Mouse (Mus musculus): ENCODE measurements around the gene Slamf9. TPM values are rescaled to one million over a fixed set of nuclear protein-coding genes. Genes with fewer than 3 reads are reported as not detected.

Gene Slamf9
- polyA plus RNA-seq, 1 experiment = 5.5 TPM

- H3K4me3 ChIP-seq (ENCODE audit: extremely low read depth, insufficient read depth, insufficient read length) = no peak overlapping the region
- TF ChIP-seq CTCF (IDR thresholded peaks at IDR 0.05; ENCODE audit: extremely low read depth, insufficient read depth, insufficient read length, insufficient replicate concordance) (no peak), POLR2A (IDR thresholded peaks at IDR 0.05; ENCODE audit: low read depth, low read length) (no peak)
- peaks cover 15% of the 10 kb centered on the region; the same call in 1 of the 2 replicates for H3K4me1 ChIP-seq (ENCODE audit: control insufficient read depth, insufficient read depth, insufficient read length)
- no peaks in the 10 kb centered on the region for H3K27me3 ChIP-seq (ENCODE audit: control insufficient read depth, insufficient read depth, low read length)
- DNase-seq (ENCODE audit: low read depth in 1 of 2, low spot score in 2 of 2) = no peak
- no peaks in the 10 kb centered on the region for H3K36me3 ChIP-seq (ENCODE audit: control insufficient read depth, insufficient read depth, low read length)
- no peak overlapping the region for H3K27ac ChIP-seq (ENCODE audit: insufficient read depth, low read length)
- 93% methylated on average over 3 of the region's 3 CpGs for WGBS
Observed at GRCm38 (mm10) chr1:172432587-172432955, 42.6 kb upstream of the Slamf9 start.

GRCm38 (mm10) chr1:172433012-172433850 lies 41.9 kb upstream of the Slamf9 start:
- H3K4me1 ChIP-seq (ENCODE audit: control insufficient read depth, insufficient read depth, insufficient read length) = peaks cover 15% of the 10 kb centered on the region; the same call in 1 of the 2 replicates
- no peaks in the 10 kb centered on the region for H3K36me3 ChIP-seq (ENCODE audit: control insufficient read depth, insufficient read depth, low read length)
- WGBS = 77% methylated on average over 20 of the region's 20 CpGs
- no peaks in the 10 kb centered on the region for H3K27me3 ChIP-seq (ENCODE audit: control insufficient read depth, insufficient read depth, low read length)
- no peak for DNase-seq (ENCODE audit: low read depth in 1 of 2, low spot score in 2 of 2)
- no peak overlapping the region for H3K4me3 ChIP-seq (ENCODE audit: extremely low read depth, insufficient read depth, insufficient read length)
- peak overlapping the region; percentile 39; the same call in 1 of the 2 replicates for H3K27ac ChIP-seq (ENCODE audit: insufficient read depth, low read length)
- TF ChIP-seq CTCF (IDR thresholded peaks at IDR 0.05; ENCODE audit: extremely low read depth, insufficient read depth, insufficient read length, insufficient replicate concordance) = no peak
- TF ChIP-seq POLR2A (IDR thresholded peaks at IDR 0.05; ENCODE audit: low read depth, low read length) = no peak

GRCm38 (mm10) chr1:172433851-172434165 lies 41.4 kb upstream of the Slamf9 start:
- TF ChIP-seq POLR2A (IDR thresholded peaks at IDR 0.05; ENCODE audit: low read depth, low read length) = no peak
- no peak for TF ChIP-seq CTCF (IDR thresholded peaks at IDR 0.05; ENCODE audit: extremely low read depth, insufficient read depth, insufficient read length, insufficient replicate concordance)
- H3K4me1 ChIP-seq (ENCODE audit: control insufficient read depth, insufficient read depth, insufficient read length) = peaks cover 15% of the 10 kb centered on the region; the same call in 1 of the 2 replicates
- H3K4me3 ChIP-seq (ENCODE audit: extremely low read depth, insufficient read depth, insufficient read length) = no peak overlapping the region
- H3K27ac ChIP-seq (ENCODE audit: insufficient read depth, low read length) = peak overlapping the region; percentile 64
- H3K36me3 ChIP-seq (ENCODE audit: control insufficient read depth, insufficient read depth, low read length) = no peaks in the 10 kb centered on the region
- H3K27me3 ChIP-seq (ENCODE audit: control insufficient read depth, insufficient read depth, low read length) = no peaks in the 10 kb centered on the region
- WGBS = 49% methylated on average over 4 of the region's 4 CpGs
- peak in 1 of 2 experiments; percentile 31 for DNase-seq (ENCODE audit: low read depth in 1 of 2, low spot score in 2 of 2)

GRCm38 (mm10) chr1:172436785-172437184 lies 38.4 kb upstream of the Slamf9 start:
- 55% methylated on average over 6 of the region's 6 CpGs for WGBS
- H3K4me3 ChIP-seq (ENCODE audit: extremely low read depth, insufficient read depth, insufficient read length) = no peak overlapping the region
- H3K4me1 ChIP-seq (ENCODE audit: control insufficient read depth, insufficient read depth, insufficient read length) = peaks cover 15% of the 10 kb centered on the region; the same call in 1 of the 2 replicates
- no peak for TF ChIP-seq POLR2A (IDR thresholded peaks at IDR 0.05; ENCODE audit: low read depth, low read length)
- no peaks in the 10 kb centered on the region for H3K27me3 ChIP-seq (ENCODE audit: control insufficient read depth, insufficient read depth, low read length)
- H3K36me3 ChIP-seq (ENCODE audit: control insufficient read depth, insufficient read depth, low read length) = no peaks in the 10 kb centered on the region
- H3K27ac ChIP-seq (ENCODE audit: insufficient read depth, low read length) = no peak overlapping the region
- DNase-seq (ENCODE audit: low read depth in 1 of 2, low spot score in 2 of 2) = no peak

GRCm38 (mm10) chr1:172438621-172439020 lies 36.5 kb upstream of the Slamf9 start:
- DNase-seq (ENCODE audit: low read depth in 1 of 2, low spot score in 2 of 2) = no peak
- Histone ChIP-seq H3K36me3 (ENCODE audit: control insufficient read depth, insufficient read depth, low read length) (no peaks in the 10 kb centered on the region), H3K4me1 (ENCODE audit: control insufficient read depth, insufficient read depth, insufficient read length) (peaks cover 9% of the 10 kb centered on the region; the same call in 1 of the 2 replicates), H3K27ac (ENCODE audit: insufficient read depth, low read length) (no peak overlapping the region), H3K4me3 (ENCODE audit: extremely low read depth, insufficient read depth, insufficient read length) (no peak overlapping the region), H3K27me3 (ENCODE audit: control insufficient read depth, insufficient read depth, low read length) (no peaks in the 10 kb centered on the region)
- TF ChIP-seq POLR2A (IDR thresholded peaks at IDR 0.05; ENCODE audit: low read depth, low read length) = no peak
- no peak for TF ChIP-seq CTCF (IDR thresholded peaks at IDR 0.05; ENCODE audit: extremely low read depth, insufficient read depth, insufficient read length, insufficient replicate concordance)
- WGBS = 90% methylated on average over 2 of the region's 2 CpGs

- 93% methylated on average over 3 of the region's 3 CpGs for WGBS
- Histone ChIP-seq H3K27ac (ENCODE audit: insufficient read depth, low read length) (no peak overlapping the region), H3K27me3 (ENCODE audit: control insufficient read depth, insufficient read depth, low read length) (no peaks in the 10 kb centered on the region), H3K4me1 (ENCODE audit: control insufficient read depth, insufficient read depth, insufficient read length) (peaks cover 6% of the 10 kb centered on the region; the same call in 1 of the 2 replicates), H3K36me3 (ENCODE audit: control insufficient read depth, insufficient read depth, low read length) (no peaks in the 10 kb centered on the region), H3K4me3 (ENCODE audit: extremely low read depth, insufficient read depth, insufficient read length) (no peak overlapping the region)
- TF ChIP-seq POLR2A (IDR thresholded peaks at IDR 0.05; ENCODE audit: low read depth, low read length) (no peak), CTCF (IDR thresholded peaks at IDR 0.05; ENCODE audit: extremely low read depth, insufficient read depth, insufficient read length, insufficient replicate concordance) (no peak)
- DNase-seq (ENCODE audit: low read depth in 1 of 2, low spot score in 2 of 2) = no peak
Observed at GRCm38 (mm10) chr1:172440521-172440920, 34.6 kb upstream of the Slamf9 start.

- Histone ChIP-seq H3K4me3 (ENCODE audit: extremely low read depth, insufficient read depth, insufficient read length) (no peak overlapping the region), H3K27ac (ENCODE audit: insufficient read depth, low read length) (no peak overlapping the region), H3K27me3 (ENCODE audit: control insufficient read depth, insufficient read depth, low read length) (no peaks in the 10 kb centered on the region), H3K36me3 (ENCODE audit: control insufficient read depth, insufficient read depth, low read length) (no peaks in the 10 kb centered on the region), H3K4me1 (ENCODE audit: control insufficient read depth, insufficient read depth, insufficient read length) (no peaks in the 10 kb centered on the region)
- no peak for TF ChIP-seq CTCF (IDR thresholded peaks at IDR 0.05; ENCODE audit: extremely low read depth, insufficient read depth, insufficient read length, insufficient replicate concordance)
- TF ChIP-seq POLR2A (IDR thresholded peaks at IDR 0.05; ENCODE audit: low read depth, low read length) = no peak
- DNase-seq (ENCODE audit: low read depth in 1 of 2, low spot score in 2 of 2) = no peak
- 94% methylated on average over 9 of the region's 9 CpGs for WGBS
Observed at GRCm38 (mm10) chr1:172441935-172442445, 33.2 kb upstream of the Slamf9 start.

Measured in spleen, adult 2 months (tissue).